Mouse (Mus musculus): Measurements from ENCODE around the gene Actr1b. TPM values are rescaled to one million over a fixed set of nuclear protein-coding genes. Genes with fewer than 3 reads are reported as not detected.

Gene Actr1b
- 155 and 156 TPM in 2 replicates for polyA plus RNA-seq (2016; fragmentation: Nextera tagmentation; extraction: Ambion mirVana)

- Histone ChIP-seq H3K27ac (no peak within 1 kb of the TSS), H3K9me3 (replicated peaks) (no peaks in the 10 kb centered on the region), H3K36me3 (no peaks in the 10 kb centered on the region), H3K4me3 (no peak within 1 kb of the TSS), H3K4me1 (no peaks in the 10 kb centered on the region), H3K27me3 (ENCODE audit: low read depth, poor library complexity, severe bottlenecking) (no peaks in the 10 kb centered on the region; the same call in 1 of the 2 replicates)
- DNase-seq (ENCODE audit: low spot score) = no peak
- WGBS = 81% methylated on average over 5 of the region's 5 CpGs
Measured at GRCm38 (mm10) chr1:36714311-36714710, at the start of gene Actr1b. TSS of gene Actr1b (minus strand) at chr1:36714422.

GRCm38 (mm10) chr1:36761568-36761967 is 47.3 kb upstream of the Actr1b start, which contains the start of gene Zap70:
TSS of gene Zap70 (plus strand) at chr1:36761798.
- Histone ChIP-seq H3K36me3 (no peaks in the 10 kb centered on the region), H3K27ac (peak within 1 kb of the TSS; percentile 1; the same call in 1 of the 2 replicates), H3K9me3 (replicated peaks) (no peaks in the 10 kb centered on the region), H3K4me1 (peaks cover 3% of the 10 kb centered on the region; the same call in 1 of the 2 replicates), H3K4me3 (no peak within 1 kb of the TSS), H3K27me3 (ENCODE audit: low read depth, poor library complexity, severe bottlenecking) (no peaks in the 10 kb centered on the region)
- WGBS = 80% methylated on average over 11 of the region's 11 CpGs
- DNase-seq (ENCODE audit: low spot score) = no peak

- DNase-seq (ENCODE audit: low spot score) = no peak
- Histone ChIP-seq H3K27ac (no peak overlapping the region), H3K4me3 (no peak overlapping the region), H3K27me3 (ENCODE audit: low read depth, poor library complexity, severe bottlenecking) (no peaks in the 10 kb centered on the region), H3K36me3 (no peaks in the 10 kb centered on the region), H3K9me3 (replicated peaks) (no peaks in the 10 kb centered on the region), H3K4me1 (no peaks in the 10 kb centered on the region; the same call in 1 of the 2 replicates)
- 89% methylated on average over 8 of the region's 8 CpGs for WGBS
Measured at GRCm38 (mm10) chr1:36761061-36761460, 46.8 kb upstream of the Actr1b start.

- DNase-seq (ENCODE audit: low spot score) = no peak
- Histone ChIP-seq H3K4me1 (no peaks in the 10 kb centered on the region; the same call in 1 of the 2 replicates), H3K9me3 (replicated peaks) (no peaks in the 10 kb centered on the region), H3K27ac (no peak overlapping the region), H3K4me3 (no peak overlapping the region), H3K36me3 (no peaks in the 10 kb centered on the region), H3K27me3 (ENCODE audit: low read depth, poor library complexity, severe bottlenecking) (no peaks in the 10 kb centered on the region)
- WGBS = 76% methylated on average over 9 of the region's 9 CpGs
Measured at GRCm38 (mm10) chr1:36760401-36760800, 46.2 kb upstream of the Actr1b start.

GRCm38 (mm10) chr1:36759076-36759475 is 44.9 kb upstream of the Actr1b start:
- H3K27ac ChIP-seq = no peak overlapping the region
- no peak overlapping the region for H3K4me3 ChIP-seq
- WGBS = 87% methylated on average over 18 of the region's 18 CpGs
- no peaks in the 10 kb centered on the region for H3K9me3 ChIP-seq (replicated peaks)
- no peaks in the 10 kb centered on the region for H3K27me3 ChIP-seq (ENCODE audit: low read depth, poor library complexity, severe bottlenecking)
- no peaks in the 10 kb centered on the region; the same call in 1 of the 2 replicates for H3K4me1 ChIP-seq
- no peaks in the 10 kb centered on the region for H3K36me3 ChIP-seq
- DNase-seq (ENCODE audit: low spot score) = no peak

- H3K27me3 ChIP-seq (ENCODE audit: low read depth, poor library complexity, severe bottlenecking) = no peaks in the 10 kb centered on the region
- DNase-seq (ENCODE audit: low spot score) = no peak
- WGBS = 88% methylated on average over 9 of the region's 9 CpGs
- H3K4me3 ChIP-seq = no peak overlapping the region
- H3K4me1 ChIP-seq = no peaks in the 10 kb centered on the region; the same call in 1 of the 2 replicates
- no peaks in the 10 kb centered on the region for H3K36me3 ChIP-seq
- no peak overlapping the region for H3K27ac ChIP-seq
- H3K9me3 ChIP-seq (replicated peaks) = no peaks in the 10 kb centered on the region
Measured at GRCm38 (mm10) chr1:36758553-36758952, 44.3 kb upstream of the Actr1b start.

GRCm38 (mm10) chr1:36753932-36754675 is 39.9 kb upstream of the Actr1b start:
- Histone ChIP-seq H3K9me3 (replicated peaks) (no peaks in the 10 kb centered on the region), H3K4me3 (no peak overlapping the region), H3K4me1 (no peaks in the 10 kb centered on the region), H3K36me3 (no peaks in the 10 kb centered on the region), H3K27me3 (ENCODE audit: low read depth, poor library complexity, severe bottlenecking) (no peaks in the 10 kb centered on the region), H3K27ac (no peak overlapping the region)
- DNase-seq (ENCODE audit: low spot score) = no peak
- 87% methylated on average over 6 of the region's 6 CpGs for WGBS

GRCm38 (mm10) chr1:36746452-36746851 is 32.2 kb upstream of the Actr1b start:
- Histone ChIP-seq H3K27me3 (ENCODE audit: low read depth, poor library complexity, severe bottlenecking) (peaks cover 25% of the 10 kb centered on the region; the same call in 1 of the 2 replicates), H3K4me1 (peaks cover 10% of the 10 kb centered on the region), H3K4me3 (no peak overlapping the region), H3K27ac (no peak overlapping the region), H3K36me3 (no peaks in the 10 kb centered on the region), H3K9me3 (replicated peaks) (no peaks in the 10 kb centered on the region)
- 50% methylated on average over 15 of the region's 15 CpGs for WGBS
- peak; percentile 74 for DNase-seq (ENCODE audit: low spot score)

- peaks cover 32% of the 10 kb centered on the region; the same call in 1 of the 2 replicates for H3K27me3 ChIP-seq (ENCODE audit: low read depth, poor library complexity, severe bottlenecking)
- no peak overlapping the region for H3K4me3 ChIP-seq
- WGBS = 54% methylated on average over 4 of the region's 4 CpGs
- no peaks in the 10 kb centered on the region for H3K9me3 ChIP-seq (replicated peaks)
- H3K36me3 ChIP-seq = no peaks in the 10 kb centered on the region
- DNase-seq (ENCODE audit: low spot score) = no peak
- H3K27ac ChIP-seq = no peak overlapping the region
- peaks cover 10% of the 10 kb centered on the region for H3K4me1 ChIP-seq
Measured at GRCm38 (mm10) chr1:36745661-36746060, 31.4 kb upstream of the Actr1b start.

- H3K9me3 ChIP-seq (replicated peaks) = no peaks in the 10 kb centered on the region
- no peak overlapping the region for H3K27ac ChIP-seq
- 29% methylated on average over 17 of the region's 17 CpGs for WGBS
- peak; percentile 80 for DNase-seq (ENCODE audit: low spot score)
- no peaks in the 10 kb centered on the region for H3K36me3 ChIP-seq
- H3K4me3 ChIP-seq = peak overlapping the region; percentile 17; the same call in 1 of the 2 replicates
- H3K4me1 ChIP-seq = peaks cover 10% of the 10 kb centered on the region
- H3K27me3 ChIP-seq (ENCODE audit: low read depth, poor library complexity, severe bottlenecking) = peaks cover 36% of the 10 kb centered on the region; the same call in 1 of the 2 replicates
Measured at GRCm38 (mm10) chr1:36744268-36744944, 30.2 kb upstream of the Actr1b start.

GRCm38 (mm10) chr1:36743046-36743445 is 28.8 kb upstream of the Actr1b start:
- Histone ChIP-seq H3K4me1 (peaks cover 10% of the 10 kb centered on the region), H3K27ac (no peak overlapping the region), H3K4me3 (no peak overlapping the region), H3K36me3 (no peaks in the 10 kb centered on the region), H3K27me3 (ENCODE audit: low read depth, poor library complexity, severe bottlenecking) (peaks cover 36% of the 10 kb centered on the region; the same call in 1 of the 2 replicates), H3K9me3 (replicated peaks) (no peaks in the 10 kb centered on the region)
- 84% methylated on average over 9 of the region's 9 CpGs for WGBS
- no peak for DNase-seq (ENCODE audit: low spot score)

- Histone ChIP-seq H3K4me3 (no peak overlapping the region), H3K9me3 (replicated peaks) (no peaks in the 10 kb centered on the region), H3K27ac (no peak overlapping the region), H3K4me1 (peaks cover 4% of the 10 kb centered on the region), H3K27me3 (ENCODE audit: low read depth, poor library complexity, severe bottlenecking) (peaks cover 34% of the 10 kb centered on the region; the same call in 1 of the 2 replicates), H3K36me3 (no peaks in the 10 kb centered on the region)
- WGBS = 85% methylated on average over 5 of the region's 5 CpGs
- DNase-seq (ENCODE audit: low spot score) = no peak
Measured at GRCm38 (mm10) chr1:36739231-36739630, 25.0 kb upstream of the Actr1b start.

GRCm38 (mm10) chr1:36737300-36737699 is 23.1 kb upstream of the Actr1b start:
- 14% methylated on average over 4 of the region's 4 CpGs for WGBS
- Histone ChIP-seq H3K27ac (no peak overlapping the region), H3K27me3 (ENCODE audit: low read depth, poor library complexity, severe bottlenecking) (peaks cover 18% of the 10 kb centered on the region; the same call in 1 of the 2 replicates), H3K4me3 (no peak overlapping the region), H3K4me1 (no peaks in the 10 kb centered on the region), H3K36me3 (no peaks in the 10 kb centered on the region), H3K9me3 (replicated peaks) (no peaks in the 10 kb centered on the region)
- DNase-seq (ENCODE audit: low spot score) = peak; percentile 84
